Mouse (Mus musculus) C3H10T1/2 (cell line): ENCODE measurements around the gene Sec1. TPM values are rescaled to one million over a fixed set of nuclear protein-coding genes. Genes with fewer than 3 reads are reported as not detected.

Experiments
- polyA plus RNA-seq, 2 experiments: library from polyadenylated mRNA; unstranded; fragments of >200 nt; fragmentation: generic; extraction: Trizol; gene quantifications; one replicate each; pipeline ENCODE4 v1.2.1; 2012; ENCODE audit warnings: missing spikeins in 2 of 2

Sec1 gene
- 1 to 10 TPM in 1 of 2 experiments, under 1 TPM in 1; 0.42 to 1.3 TPM for polyA plus RNA-seq

DNA sequence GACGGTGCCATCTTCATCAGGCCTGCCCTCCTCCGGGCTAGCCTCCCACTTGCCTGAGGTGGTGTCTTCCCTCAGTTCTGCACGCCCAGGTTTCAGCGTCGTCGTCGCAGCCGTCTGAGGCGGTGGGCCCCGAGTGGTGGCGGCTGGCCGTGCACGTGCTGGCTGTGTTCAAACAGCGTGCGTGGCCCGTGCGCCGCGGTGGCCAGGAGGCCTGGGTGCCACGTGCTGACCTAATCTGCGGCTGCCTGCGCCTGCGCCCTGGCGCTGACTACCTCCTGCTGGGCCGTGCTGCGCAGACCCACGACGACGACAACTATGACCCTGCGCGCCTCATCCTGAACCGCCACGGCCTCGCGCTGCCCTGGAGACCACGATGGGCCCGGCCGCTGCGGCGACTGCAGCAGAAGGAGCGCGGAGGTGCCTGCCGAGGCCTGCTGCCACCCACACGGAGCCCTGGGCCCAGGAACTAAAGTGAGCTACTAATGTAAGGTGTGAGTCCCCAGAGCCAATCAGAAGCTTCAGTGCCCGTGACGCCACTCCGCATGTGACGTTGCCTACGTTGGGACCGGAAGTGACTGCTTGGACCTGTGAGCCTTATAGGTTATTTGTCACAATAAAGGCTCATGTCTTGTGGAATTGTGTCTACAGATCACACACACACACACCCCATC is at the start of gene Sec1:
Gene Sec1, minus strand, starts transcription at position 482 of the 671 bp plus-strand sequence.

DNA sequence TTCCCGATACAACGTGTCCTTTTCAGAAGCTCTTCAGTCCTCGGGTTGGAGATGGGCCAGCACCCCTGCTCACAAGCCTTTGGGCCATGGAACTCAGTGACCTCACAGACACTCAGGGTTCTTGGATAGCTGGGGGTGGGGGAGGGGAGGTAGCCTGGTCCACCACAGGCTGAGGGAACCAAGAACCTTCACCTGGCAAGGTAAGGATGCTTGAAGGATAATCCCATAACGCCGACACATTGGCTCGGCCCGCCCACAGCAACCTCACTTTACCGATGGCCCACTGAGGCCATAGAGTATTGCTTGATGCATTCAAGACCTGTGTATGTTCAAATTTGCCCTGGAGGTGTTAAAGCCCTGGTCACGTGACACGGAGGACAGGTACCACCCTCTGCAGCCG is 31.5 kb upstream of the Sec1 start, which contains the start of gene Spaca4:
Gene Spaca4, minus strand, starts transcription at position 101 of the 400 bp plus-strand sequence.

GRCm38 (mm10) chr7:45720413-45721233 is 26.4 kb upstream of the Sec1 start, which contains the start of gene Fam83e:
Fam83e (plus strand) TSS chr7:45721212.

GRCm38 (mm10) chr7:45717918-45718297 is 23.7 kb upstream of the Sec1 start, which contains the start of gene Sphk2:
Sphk2 (minus strand) TSS chr7:45718002.

GRCm38 (mm10) chr7:45715090-45715708 is 21.0 kb upstream of the Sec1 start, which contains the start of gene Rpl18:
Rpl18 (plus strand) TSS chr7:45715457.

DNA sequence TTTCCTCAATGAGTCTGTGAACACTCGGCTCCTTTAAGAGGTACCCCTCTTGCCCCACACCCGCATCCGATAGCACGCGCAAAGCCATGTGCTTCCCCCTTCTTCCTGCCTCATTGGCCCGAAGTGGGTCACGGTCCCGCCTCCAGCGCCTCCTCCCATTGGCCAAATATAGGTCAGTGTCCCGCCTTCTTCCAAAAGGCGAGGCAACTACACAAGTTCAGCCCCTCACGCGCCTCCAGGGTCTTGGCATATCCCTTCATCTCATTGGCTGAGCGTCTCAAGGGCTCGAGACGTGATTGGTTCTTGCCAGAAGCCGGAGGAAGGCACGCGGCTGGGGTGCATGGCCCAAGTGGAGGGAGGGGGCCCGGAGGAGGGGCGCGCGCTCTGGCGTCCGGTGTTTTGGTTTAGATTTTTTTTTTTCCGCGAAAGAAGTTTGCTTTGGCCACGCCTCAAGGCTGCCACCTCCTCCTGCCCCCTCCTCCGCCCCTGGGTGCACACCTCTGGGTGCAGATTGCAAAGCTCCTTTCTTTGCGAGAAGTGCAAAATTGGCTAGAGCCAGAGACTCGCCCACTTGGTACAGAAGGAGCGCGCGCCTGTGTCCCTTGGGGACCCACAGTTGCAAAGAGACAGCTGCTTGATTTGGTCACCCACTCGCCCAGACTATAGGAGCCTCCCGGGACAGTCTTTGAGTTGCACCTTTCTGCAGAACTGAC is 10.7 kb upstream of the Sec1 start, which contains the start of gene Dbp:
Gene Dbp, plus strand, starts transcription at position 359 of the 713 bp plus-strand sequence.

DNA sequence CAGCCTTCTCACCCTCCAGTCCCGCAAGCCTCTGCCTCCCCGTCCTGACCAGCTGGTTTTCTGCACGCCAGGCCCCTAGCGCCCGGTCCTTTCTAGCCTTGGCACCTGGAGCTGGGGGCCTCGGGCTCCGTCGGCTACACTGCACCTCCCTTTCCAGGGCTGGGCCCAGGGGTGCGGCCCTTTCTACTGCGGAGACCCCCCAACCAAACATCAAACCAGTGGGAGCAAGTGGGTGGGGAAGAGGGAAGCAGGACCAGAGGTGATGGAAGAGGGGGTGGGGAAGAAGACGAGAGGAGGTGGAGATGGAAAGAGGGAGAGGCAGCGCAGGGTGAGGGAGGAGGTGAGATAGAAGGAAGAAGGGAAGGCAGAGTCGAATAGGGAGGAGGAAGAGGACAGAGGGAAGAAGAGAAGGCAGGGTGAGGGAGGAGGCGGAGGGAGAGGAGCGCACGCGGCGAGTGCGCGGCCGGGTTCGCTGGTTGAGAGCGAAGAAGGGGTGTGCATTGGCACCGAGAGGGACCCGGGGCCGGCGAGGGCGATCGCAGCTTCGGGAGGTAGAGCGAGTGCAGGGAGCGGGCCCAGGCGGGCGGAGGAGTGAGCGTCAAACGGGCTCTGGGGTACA is 5.4 kb upstream of the Sec1 start, which contains the start of gene Car11:
Gene Car11, plus strand, starts transcription at position 321 of the 619 bp plus-strand sequence.

GRCm38 (mm10) chr7:45683396-45684050 is 10.7 kb downstream of the Sec1 start, which contains the start of gene Ntn5:
Ntn5 (plus strand) TSS chr7:45684022.

GRCm38 (mm10) chr7:45666161-45666560 is 28.0 kb downstream of the Sec1 start, which contains the start of gene Fut2:
Fut2 (minus strand) TSS chr7:45666394.

GRCm38 (mm10) chr7:45639561-45640027 is 54.6 kb downstream of the Sec1 start, which contains the start of gene Mamstr:
Mamstr (plus strand) TSS chr7:45639977.

Other genes with a start within 250 kb of the Sec1 start
- over 10,000 TPM in 1 of 2 experiments, 1,000 to 10,000 TPM in 1; 3,673 to 13,112 TPM for gene Ftl1, start 234.5 kb downstream of the Sec1 start, polyA plus RNA-seq
- 100 to 1,000 TPM; 253 to 519 TPM for gene Bax, start 227.5 kb downstream of the Sec1 start, polyA plus RNA-seq
- gene Tulp2, start 212.5 kb downstream of the Sec1 start, polyA plus RNA-seq, result 1 to 10 TPM in 1 of 2 experiments, under 1 TPM in 1; 0.09 to 1.7 TPM
- not detected for gene Gm45808, start 207.6 kb downstream of the Sec1 start, polyA plus RNA-seq
- under 1 TPM; 0.07 to 0.21 TPM for gene Dhdh, start 205.6 kb downstream of the Sec1 start, polyA plus RNA-seq
- gene Nucb1, start 184.0 kb downstream of the Sec1 start, polyA plus RNA-seq, result 100 to 1,000 TPM in 1 of 2 experiments, 10 to 100 TPM in 1; 66.5 to 268 TPM
- gene Ppp1r15a, start 168.1 kb downstream of the Sec1 start, polyA plus RNA-seq, result 10 to 100 TPM in 1 of 2 experiments, 1 to 10 TPM in 1; 9.1 to 24.6 TPM
- gene Plekha4, start 168.1 kb downstream of the Sec1 start, polyA plus RNA-seq, result 10 to 100 TPM in 1 of 2 experiments, under 1 TPM in 1; 0.27 to 17.6 TPM
- gene Hsd17b14, start 139.5 kb downstream of the Sec1 start, polyA plus RNA-seq, result 1 to 10 TPM in 1 of 2 experiments, under 1 TPM in 1; 0.71 to 5.8 TPM
- 10 to 100 TPM; 37.7 to 68.6 TPM for gene Bcat2, start 124.2 kb downstream of the Sec1 start, polyA plus RNA-seq
- gene Fgf21, start 78.9 kb downstream of the Sec1 start, polyA plus RNA-seq, result under 1 TPM in 1 of 2 experiments, not detected in 1; 0.27 TPM
- not detected for gene Fut1, start 77.1 kb downstream of the Sec1 start, polyA plus RNA-seq
- gene Izumo1, start 72.6 kb downstream of the Sec1 start, polyA plus RNA-seq, result not detected
- under 1 TPM; 0.05 to 0.07 TPM for gene Rasip1, start 66.9 kb downstream of the Sec1 start, polyA plus RNA-seq
- gene Mamstr, start 54.4 kb downstream of the Sec1 start, polyA plus RNA-seq, result 1 to 10 TPM in 1 of 2 experiments, under 1 TPM in 1; 0.05 to 1.3 TPM
- under 1 TPM in 1 of 2 experiments, not detected in 1; 0.06 TPM for gene Fut2, start 28.0 kb downstream of the Sec1 start, polyA plus RNA-seq
- gene Ntn5, start 10.4 kb downstream of the Sec1 start, polyA plus RNA-seq, result 1 to 10 TPM in 1 of 2 experiments, under 1 TPM in 1; 0.04 to 3.3 TPM
- gene Car11, start 5.4 kb upstream of the Sec1 start, polyA plus RNA-seq, result 10 to 100 TPM in 1 of 2 experiments, under 1 TPM in 1; 0.81 to 21.1 TPM
- 10 to 100 TPM; 13.0 to 47.5 TPM for gene Dbp, start 10.7 kb upstream of the Sec1 start, polyA plus RNA-seq
- 1,000 to 10,000 TPM; 3,564 to 8,503 TPM for gene Rpl18, start 21.1 kb upstream of the Sec1 start, polyA plus RNA-seq
- gene Sphk2, start 23.6 kb upstream of the Sec1 start, polyA plus RNA-seq, result 10 to 100 TPM; 13.6 to 20.8 TPM
- gene Fam83e, start 26.8 kb upstream of the Sec1 start, polyA plus RNA-seq, result under 1 TPM; 0.05 to 0.09 TPM
- under 1 TPM in 1 of 2 experiments, not detected in 1; 0.12 TPM for gene Spaca4, start 31.4 kb upstream of the Sec1 start, polyA plus RNA-seq
- under 1 TPM; 0.12 to 0.25 TPM for gene Lmtk3, start 89.3 kb upstream of the Sec1 start, polyA plus RNA-seq
- gene Sult2b1, start 90.3 kb upstream of the Sec1 start, polyA plus RNA-seq, result under 1 TPM; 0.11 to 0.41 TPM
- gene Cyth2, start 120.2 kb upstream of the Sec1 start, polyA plus RNA-seq, result 100 to 1,000 TPM; 107 to 115 TPM
- gene Kcnj14, start 130.4 kb upstream of the Sec1 start, polyA plus RNA-seq, result under 1 TPM; 0.09 to 0.12 TPM
- gene Grwd1, start 136.5 kb upstream of the Sec1 start, polyA plus RNA-seq, result 10 to 100 TPM; 21.2 to 84.5 TPM
- 100 to 1,000 TPM; 128 to 197 TPM for gene Kdelr1, start 178.4 kb upstream of the Sec1 start, polyA plus RNA-seq
- 1 to 10 TPM in 1 of 2 experiments, under 1 TPM in 1; 0.42 to 2.0 TPM for gene Grin2d, start 184.0 kb upstream of the Sec1 start, polyA plus RNA-seq
- 1 to 10 TPM in 1 of 2 experiments, under 1 TPM in 1; 0.63 to 2.8 TPM for gene Syngr4, start 202.3 kb upstream of the Sec1 start, polyA plus RNA-seq
- gene Tmem143, start 202.5 kb upstream of the Sec1 start, polyA plus RNA-seq, result 10 to 100 TPM in 1 of 2 experiments, 1 to 10 TPM in 1; 6.6 to 20.6 TPM
- gene Emp3, start 227.0 kb upstream of the Sec1 start, polyA plus RNA-seq, result 1,000 to 10,000 TPM in 1 of 2 experiments, 100 to 1,000 TPM in 1; 899 to 1,094 TPM
- gene Ccdc114, start 229.7 kb upstream of the Sec1 start, polyA plus RNA-seq, result under 1 TPM; 0.41 to 0.73 TPM